Mouse (Mus musculus) frontal cortex, postnatal 10 days (tissue): ENCODE measurements around the gene Cd6.

Experiments
- DNase-seq, 2 experiments: peaks; one replicate each; pipeline ENCODE4 v3.0.0; 2022; ENCODE audit warnings: low spot score in 2 of 2, mixed read lengths in 1 of 2

Cd6 gene

GRCm38 (mm10) chr19:10829436-10830175, at the start of gene Cd6:
Gene Cd6 (minus strand): TSS chr19:10830058.
- no peak for DNase-seq

- DNase-seq, result no peak
Observed at GRCm38 (mm10) chr19:10878201-10878837, 48.5 kb upstream of the Cd6 start.

GRCm38 (mm10) chr19:10871328-10871961, 41.6 kb upstream of the Cd6 start:
- DNase-seq, result no peak

- no peak for DNase-seq
Observed at GRCm38 (mm10) chr19:10870676-10871075, 40.8 kb upstream of the Cd6 start.

DNA sequence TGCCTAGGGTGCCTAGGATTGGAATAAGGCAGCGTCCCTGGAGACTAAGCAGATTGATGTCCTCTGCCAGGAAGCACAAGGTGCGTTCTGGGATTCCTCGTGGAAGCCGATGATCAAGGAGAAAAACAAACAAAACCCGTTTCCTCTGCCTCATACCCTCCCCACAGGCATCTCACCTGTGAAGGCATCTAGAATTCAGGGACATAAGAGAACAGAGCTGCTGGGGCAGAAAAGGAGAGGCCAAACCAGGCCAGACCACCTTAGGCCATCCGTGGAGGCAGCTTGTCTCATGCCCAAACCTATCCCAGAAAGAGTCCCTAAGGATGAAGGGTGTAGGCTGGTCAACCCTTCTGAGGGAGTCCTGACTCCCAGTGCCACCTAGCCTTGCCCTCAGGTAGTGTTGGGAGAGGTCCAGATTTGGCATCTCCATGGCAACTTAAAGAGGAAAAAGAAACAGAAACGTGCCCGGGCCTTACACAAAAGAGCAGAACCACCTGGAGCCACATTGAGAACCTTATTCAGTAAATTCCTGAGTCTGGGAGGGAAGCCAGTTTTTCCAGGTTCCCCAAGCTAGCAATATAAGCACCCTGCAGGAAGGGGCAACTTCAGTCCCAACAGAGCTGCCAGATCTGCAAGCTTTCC, 40.1 kb upstream of the Cd6 start, which contains the start of gene Tmem132a:
Tmem132a (minus strand) TSS at position 55 of the 642 bp plus-strand sequence.
- DNase-seq, result no peak

DNA sequence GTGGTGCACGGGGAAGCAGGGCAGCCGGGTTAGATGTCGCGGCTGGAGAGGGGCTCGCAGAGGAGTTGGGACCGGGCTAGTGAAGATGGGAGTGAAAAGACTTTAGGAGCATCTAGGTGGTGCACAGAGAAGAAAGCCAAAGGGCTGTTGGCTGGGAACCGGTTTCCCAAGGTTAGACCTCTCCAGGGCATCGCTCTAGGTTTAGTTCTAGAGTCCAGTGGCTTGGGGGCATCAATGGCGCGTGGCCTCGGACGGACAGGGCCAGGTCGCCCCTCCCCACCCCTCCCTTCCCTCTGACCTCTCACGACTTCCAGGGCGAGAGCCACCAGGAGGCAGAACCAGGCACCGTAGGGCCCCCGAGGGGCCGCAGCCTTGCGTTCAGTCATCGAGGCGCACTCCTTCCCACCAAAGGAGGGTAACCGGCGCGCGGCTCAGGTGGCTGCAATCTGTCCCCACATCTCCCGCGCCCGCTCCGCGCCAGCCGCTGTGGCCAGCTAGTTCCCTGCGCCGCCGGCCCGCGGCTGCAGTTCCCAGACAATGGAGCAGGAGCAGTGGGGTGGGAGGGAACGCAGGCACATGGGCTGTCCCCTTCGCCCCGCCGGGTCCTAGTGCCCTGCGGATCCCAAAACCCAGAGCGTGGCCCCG, 39.5 kb upstream of the Cd6 start:
- peak; percentile 75 to 83 for DNase-seq

DNA sequence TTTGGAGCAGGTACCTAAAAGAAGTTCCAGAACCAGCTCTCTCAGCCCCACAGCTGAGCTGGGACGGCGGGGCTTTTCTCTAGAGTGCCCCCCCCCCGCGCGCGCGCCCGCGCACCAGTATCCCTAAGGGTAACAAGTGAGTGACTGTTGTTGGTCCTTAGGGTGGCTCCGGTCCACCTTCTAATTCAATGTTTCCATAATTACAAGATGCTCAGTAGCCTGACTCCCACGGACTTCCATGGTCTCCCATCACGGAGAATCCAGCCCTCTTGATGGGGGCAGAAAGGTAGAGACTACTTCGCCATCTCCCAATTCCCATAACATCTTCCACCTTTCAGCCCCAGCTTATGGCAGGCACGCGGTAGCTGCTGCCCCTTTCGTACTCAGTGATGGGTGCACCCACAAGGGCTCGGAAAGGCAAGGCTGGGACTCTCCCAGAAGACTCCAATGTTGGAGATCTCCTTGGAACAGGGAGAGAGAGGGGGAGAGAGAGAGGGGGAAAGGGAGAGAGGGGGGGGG, 38.8 kb upstream of the Cd6 start:
- DNase-seq, result no peak

DNA sequence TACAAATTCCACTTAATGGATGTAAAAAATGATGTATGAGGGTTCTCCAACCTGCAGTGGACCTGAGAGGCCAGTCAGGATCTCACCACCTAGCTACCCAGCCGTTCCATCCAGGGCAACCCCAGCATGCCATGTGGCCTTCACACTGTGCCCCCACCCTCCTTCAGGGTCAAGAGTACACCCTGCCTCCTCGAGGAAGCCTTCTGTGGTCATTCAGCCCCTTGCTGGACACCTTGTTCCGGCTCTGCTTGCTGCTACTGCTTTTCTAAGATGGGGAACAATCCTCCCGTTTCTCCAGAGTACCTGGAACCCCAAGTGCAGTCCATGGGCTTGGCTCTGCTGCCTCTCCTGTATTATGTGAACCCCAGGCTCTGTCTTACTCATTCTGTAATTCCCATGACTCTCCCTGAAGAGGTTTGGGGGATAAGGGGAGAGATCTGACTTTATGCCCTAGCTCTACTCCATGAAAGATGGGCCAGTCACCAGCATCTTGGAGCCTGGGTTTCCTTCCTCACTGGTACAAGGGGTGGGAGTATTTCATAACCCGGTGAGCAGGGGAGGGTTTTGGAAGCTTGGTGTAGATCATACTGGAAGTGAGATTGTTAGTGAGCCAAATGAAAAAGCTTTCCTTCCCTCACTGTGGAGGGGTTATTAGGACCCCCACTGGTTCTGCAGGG, 38.2 kb upstream of the Cd6 start:
- DNase-seq, result no peak

- no peak for DNase-seq
Observed at GRCm38 (mm10) chr19:10866351-10866750, 36.5 kb upstream of the Cd6 start.

- DNase-seq, result no peak
Observed at GRCm38 (mm10) chr19:10860072-10860497, 30.2 kb upstream of the Cd6 start.

DNA sequence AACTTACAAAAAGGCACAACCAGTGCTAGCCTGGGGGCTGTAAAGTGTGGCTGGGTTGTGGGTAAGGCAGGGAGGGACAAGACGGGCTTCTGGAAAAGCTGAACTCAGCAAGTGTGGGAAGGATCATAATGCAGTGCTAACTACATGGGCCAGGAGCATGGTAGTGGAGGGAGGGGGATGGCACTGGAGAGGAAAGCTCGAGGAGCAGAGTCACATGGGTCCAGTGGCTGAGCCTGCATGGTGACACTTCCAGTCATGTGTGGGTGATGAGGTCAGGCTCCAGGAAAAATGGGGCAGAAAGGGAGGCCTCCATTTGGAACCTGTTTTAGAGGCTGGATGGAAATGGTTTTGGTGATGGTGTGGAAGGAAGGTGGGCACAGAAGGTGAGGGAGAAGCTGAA, 26.7 kb upstream of the Cd6 start:
- DNase-seq, result no peak

DNA sequence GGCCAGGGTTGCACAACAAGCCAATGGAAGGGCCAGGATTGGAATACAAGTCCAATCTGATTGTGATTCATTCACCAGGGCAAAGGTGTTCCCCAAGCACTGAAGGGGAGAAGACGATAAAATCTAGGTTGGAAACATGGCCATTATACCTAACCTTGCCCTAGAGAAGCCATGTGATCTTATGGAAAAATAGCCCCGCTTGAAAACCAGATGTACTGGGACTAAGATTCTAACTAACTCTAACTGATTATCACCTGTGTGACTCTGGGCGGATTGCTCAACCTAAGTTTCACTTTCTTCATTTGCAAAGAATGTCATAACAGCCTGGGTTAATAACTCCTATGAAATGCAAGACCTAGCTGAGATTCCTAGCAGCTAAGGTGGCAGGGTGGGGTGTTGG, 25.6 kb upstream of the Cd6 start:
- no peak for DNase-seq

GRCm38 (mm10) chr19:10847311-10848087, 17.6 kb upstream of the Cd6 start:
- DNase-seq, result no peak

DNA sequence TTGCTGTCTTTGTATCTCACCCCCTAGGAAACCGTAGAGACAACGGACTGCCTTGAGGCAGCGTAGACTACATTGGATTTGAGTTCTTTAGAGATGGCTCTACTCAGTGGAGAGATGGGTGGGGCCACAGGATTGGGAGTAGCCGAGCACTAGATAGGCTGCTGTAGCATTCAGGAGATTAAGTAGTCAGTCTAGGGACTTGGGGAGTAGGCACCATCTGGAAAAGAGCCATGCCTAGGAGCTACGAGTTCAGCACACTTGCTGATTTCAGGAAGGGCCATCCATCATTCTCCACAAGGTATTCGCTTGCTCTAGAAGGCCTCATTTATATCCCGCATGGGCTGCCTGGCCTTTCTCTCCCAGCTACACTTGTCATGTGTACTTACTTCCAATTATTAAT, 16.3 kb upstream of the Cd6 start:
- no peak for DNase-seq

DNA sequence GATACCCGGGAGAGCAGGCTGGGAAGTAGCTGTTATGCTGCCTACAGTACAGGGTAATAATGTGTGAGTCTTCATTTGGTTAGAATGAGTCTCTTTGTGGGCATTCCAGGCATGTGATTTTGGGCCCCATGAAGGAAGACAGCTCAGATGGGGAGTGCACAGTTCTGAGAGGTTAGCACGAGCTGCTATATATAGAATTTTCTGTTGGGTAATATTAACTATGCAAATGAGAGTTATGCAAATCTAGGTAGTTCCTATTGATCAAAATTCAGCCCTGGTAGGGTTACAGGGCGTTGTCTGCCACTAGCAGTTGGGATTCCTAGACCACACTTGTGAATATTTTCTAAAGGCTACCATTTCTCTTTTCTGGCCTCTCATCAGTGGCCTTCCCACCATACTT, 15.6 kb upstream of the Cd6 start:
- DNase-seq, result no peak

DNA sequence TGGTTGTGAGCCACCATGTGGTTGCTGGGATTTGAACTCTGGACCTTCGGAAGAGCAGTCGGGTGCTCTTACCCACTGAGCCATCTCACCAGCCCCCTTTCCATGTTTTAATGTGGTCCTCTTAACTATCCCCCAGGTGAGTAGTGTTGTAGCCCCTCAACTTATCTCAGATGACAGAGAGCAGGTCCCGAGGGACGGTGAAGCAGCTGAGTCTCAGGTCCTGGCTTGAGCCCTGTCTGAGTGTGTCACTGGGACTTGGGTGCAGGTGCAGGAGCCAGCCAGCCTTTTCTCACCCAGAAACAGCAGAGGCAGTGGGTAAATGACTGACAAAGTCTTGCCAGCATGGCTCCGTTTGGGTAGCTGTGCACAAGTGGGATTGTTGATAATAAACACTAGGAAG, 14.3 kb upstream of the Cd6 start:
- DNase-seq, result no peak

DNA sequence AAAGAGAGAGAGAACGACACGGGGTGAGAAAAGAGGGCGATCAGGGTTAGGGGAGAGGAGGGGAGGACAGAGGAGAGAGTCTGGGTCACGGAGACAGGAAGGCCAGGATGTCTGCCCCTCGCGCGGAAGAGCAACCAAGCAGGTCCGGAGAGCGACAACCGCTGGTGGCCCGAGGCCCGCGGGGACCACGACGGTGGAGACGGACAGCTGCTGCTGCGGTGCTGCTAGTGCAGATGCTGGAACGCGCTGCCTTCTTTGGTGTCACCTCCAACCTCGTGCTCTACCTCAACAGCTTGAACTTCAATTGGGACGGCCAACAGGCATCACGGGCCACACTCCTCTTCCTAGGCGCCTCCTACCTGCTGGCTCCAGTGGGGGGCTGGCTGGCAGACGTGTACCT, 13.1 kb upstream of the Cd6 start:
- DNase-seq, result no peak

- no peak for DNase-seq
Observed at GRCm38 (mm10) chr19:10841721-10842626, 12.1 kb upstream of the Cd6 start.
